Comparison of ENCODE assay signal across 8 mouse cellular contexts in genomic region chr2:61655046-61655381, GRCm38 (mm10). TPM values are rescaled to one million over a fixed set of nuclear protein-coding genes. Genes with fewer than 3 reads are reported as not detected.
DNase-seq lines count a peak whose midpoint lies in the region; ATAC-seq and TF ChIP-seq lines count a peak whose summit lies in the region.

No protein-coding gene starts in this region.

- WGBS in heart, embryonic 11.5 days (ENCODE audit: insufficient replicate concordance), result 8% methylated on average over 12 of the region's 12 CpGs
- 8% methylated on average over 12 of the region's 12 CpGs for WGBS in forebrain, embryonic 15.5 days
- WGBS in liver, postnatal 0 days (ENCODE audit: insufficient replicate concordance), result 43% methylated on average over 12 of the region's 12 CpGs

- peak overlapping the region; percentile 49 for H3K4me3 ChIP-seq in heart, embryonic 11.5 days (ENCODE audit: low read depth, low read length)
- H3K4me3 ChIP-seq in ES-E14 (ENCODE audit: insufficient read depth in 1 of 2, low read depth in 1 of 2, low read length in 2 of 2, poor library complexity in 1 of 2, severe bottlenecking in 1 of 2), result peak overlapping the region; percentile 3 to 34; a peak in 1 of 4 replicates
- H3K4me3 ChIP-seq in forebrain, embryonic 15.5 days, result peak overlapping the region; percentile 61
- peak overlapping the region; percentile 55 for H3K4me3 ChIP-seq in liver, postnatal 0 days (ENCODE audit: low read depth, low read length)

- in situ Hi-C loops in ES-E14 (cut with MboI; ENCODE audit: low sequenced_read_pairs in 2 of 2, unreplicated experiment in 2 of 2), result loop anchor here in 1 of 2 experiments (25.0 kb wide), 1 partner anchor 307 kb away; no protein-coding TSS in a partner anchor

- no peak overlapping the region for H3K27ac ChIP-seq in heart, embryonic 11.5 days (ENCODE audit: low read depth, low read length)
- H3K27ac ChIP-seq in ES-E14 (ENCODE audit: insufficient read depth, low read depth, low read length, poor library complexity, severe bottlenecking), result no peak overlapping the region
- H3K27ac ChIP-seq in forebrain, embryonic 15.5 days (replicated peaks), result peak overlapping the region; percentile 100
- no peak overlapping the region for H3K27ac ChIP-seq in liver, postnatal 0 days (ENCODE audit: low read depth)

- DNase-seq in heart, adult 9 months (ENCODE audit: low spot score in 2 of 2), result no peak
- DNase-seq in ES-E14 (ENCODE audit: low read depth, low spot score), result no peak
- no peak for DNase-seq in liver, postnatal 0 days
- DNase-seq in thymus, postnatal 36 days, result no peak
- no peak for DNase-seq in urinary bladder, postnatal 25 days (ENCODE audit: low spot score)
- no peak for DNase-seq in urinary bladder, adult 2 months (ENCODE audit: low spot score)

- H3K4me1 ChIP-seq in heart, embryonic 11.5 days (ENCODE audit: control insufficient read depth, insufficient read depth, low read length), result peaks cover 4% of the 10 kb centered on the region; the same call in 1 of the 2 replicates
- 0 out of 4 replicates have a peak, but pooled peaks cover 0 to 3% of the 10 kb centered on the region in 2 experiments for H3K4me1 ChIP-seq in ES-E14 (ENCODE audit: control insufficient read depth in 2 of 2, insufficient read depth in 2 of 2, low read length in 2 of 2, poor library complexity in 1 of 2)
- H3K4me1 ChIP-seq in forebrain, embryonic 15.5 days, result peaks cover 34% of the 10 kb centered on the region
- peaks cover 17% of the 10 kb centered on the region for H3K4me1 ChIP-seq in liver, postnatal 0 days (ENCODE audit: insufficient read depth)

- TF ChIP-seq EP300 in liver, postnatal 0 days (IDR thresholded peaks at IDR 0.05; ENCODE audit: low read depth), result no peak

- no peak overlapping the region; the same call in 1 of the 2 replicates for H3K9ac ChIP-seq in heart, embryonic 11.5 days (ENCODE audit: low read depth, low read length)
- H3K9ac ChIP-seq in ES-E14 (ENCODE audit: insufficient read depth, low read depth, low read length, poor library complexity, severe bottlenecking), result no peak overlapping the region
- H3K9ac ChIP-seq in forebrain, embryonic 15.5 days (replicated peaks), result peak overlapping the region; percentile 94
- H3K9ac ChIP-seq in liver, postnatal 0 days (replicated peaks), result peak overlapping the region; percentile 16; the same call in 1 of the 2 replicates

- H3K36me3 ChIP-seq in heart, embryonic 11.5 days (ENCODE audit: control insufficient read depth, insufficient read depth, low read length), result no peaks in the 10 kb centered on the region
- H3K36me3 ChIP-seq in ES-E14 (ENCODE audit: control insufficient read depth, insufficient read depth, low read length, poor library complexity, severe bottlenecking), result no peaks in the 10 kb centered on the region
- no peaks in the 10 kb centered on the region for H3K36me3 ChIP-seq in forebrain, embryonic 15.5 days
- peaks cover 17% of the 10 kb centered on the region for H3K36me3 ChIP-seq in liver, postnatal 0 days (replicated peaks; ENCODE audit: insufficient read depth, low read length)

- peak overlapping the region; percentile 98 for H3K4me2 ChIP-seq in heart, embryonic 11.5 days
- H3K4me2 ChIP-seq in forebrain, embryonic 15.5 days (replicated peaks), result peak overlapping the region; percentile 94
- peak overlapping the region; percentile 90 for H3K4me2 ChIP-seq in liver, postnatal 0 days (ENCODE audit: low read depth, low read length)

- H3K27me3 ChIP-seq in heart, embryonic 11.5 days (ENCODE audit: control insufficient read depth, insufficient read depth, low read length), result peaks cover 5% of the 10 kb centered on the region
- H3K27me3 ChIP-seq in forebrain, embryonic 15.5 days, result no peaks in the 10 kb centered on the region
- H3K27me3 ChIP-seq in liver, postnatal 0 days (ENCODE audit: insufficient read depth, low read length), result peaks cover 23% of the 10 kb centered on the region

- TF ChIP-seq CTCF in liver, postnatal 0 days (IDR thresholded peaks at IDR 0.05; ENCODE audit: low read depth), result no peak

- no peaks in the 10 kb centered on the region for H3K9me3 ChIP-seq in heart, embryonic 11.5 days (replicated peaks; ENCODE audit: control insufficient read depth, low read length)
- H3K9me3 ChIP-seq in ES-E14 (ENCODE audit: control insufficient read depth, insufficient read depth, low read depth, low read length), result no peaks in the 10 kb centered on the region
- H3K9me3 ChIP-seq in forebrain, embryonic 15.5 days, result no peaks in the 10 kb centered on the region
- no peaks in the 10 kb centered on the region for H3K9me3 ChIP-seq in liver, postnatal 0 days (ENCODE audit: low read length)

- no peak for ATAC-seq in heart, embryonic 11.5 days (replicated peaks; ENCODE audit: insufficient number of reproducible peaks, low FRiP score, low TSS enrichment)
- ATAC-seq in forebrain, embryonic 15.5 days (replicated peaks), result peak; percentile 20
- ATAC-seq in liver, postnatal 0 days, result no peak

TF ChIP-seq in ES-E14, 5 proteins besides CTCF, POLR2A, EP300 and RAD21:
- TF ChIP-seq ZNF384 (IDR thresholded peaks at IDR 0.05; ENCODE audit: low read depth, low read length), result no peak
- TF ChIP-seq CHD2 (IDR thresholded peaks at IDR 0.05; ENCODE audit: low read depth, low read length), result no peak
- TF ChIP-seq HCFC1 (IDR thresholded peaks at IDR 0.05; ENCODE audit: borderline replicate concordance, insufficient read depth, low read length), result no peak
- TF ChIP-seq MAFK (IDR thresholded peaks at IDR 0.05; ENCODE audit: insufficient read depth, low read depth, low read length), result no peak
- TF ChIP-seq ZC3H11A (IDR thresholded peaks at IDR 0.05; ENCODE audit: borderline replicate concordance, low read depth, low read length), result no peak

RNA-seq across cellular contexts. Expression of gene Psmd14, which starts 56.5 kb away (rescaled TPM):
- 162 and 164 TPM in 2 replicates for polyA plus RNA-seq in heart, embryonic 11.5 days (2014; fragmentation: Nextera tagmentation; extraction: Ambion mirVana)
- 94.0 and 164 TPM in 2 replicates for total RNA-seq in ES-E14 (2012; rRNA removed)
- polyA plus RNA-seq in forebrain, embryonic 15.5 days (2015; fragmentation: Nextera tagmentation; extraction: Ambion mirVana), result 251 and 257 TPM in 2 replicates
- polyA plus RNA-seq in liver, postnatal 0 days (2015; fragmentation: Nextera tagmentation; extraction: Ambion mirVana), result 70.8 and 83.4 TPM in 2 replicates
- 54.5 and 54.6 TPM in 2 replicates for polyA plus RNA-seq in urinary bladder, adult 2 months (2012; rRNA removed)

Comparison
In these comparisons a context has a peak if more than half of its experiments do, and no peak if none do; other contexts are left out.
1. H3K9ac ChIP-seq: peak in forebrain, embryonic 15.5 days (single experiment) and liver, postnatal 0 days (single experiment); none in heart, embryonic 11.5 days (single experiment) and ES-E14 (single experiment).
2. Peak in every context shown above with its lines, with median percentiles within 50 percentile points of each other: H3K4me2 ChIP-seq and H3K4me3 ChIP-seq.